Mouse (Mus musculus) liver, embryonic 14.5 days (tissue): ENCODE measurements around the gene Hes1.

Experiments used
- CTCF ChIP-seq: IDR thresholded peaks from 2 replicates; pipeline ENCODE4 v1.5.1; 2016; ENCODE audit warnings: antibody characterized with exemption, low read depth, control low read depth
- EP300 ChIP-seq: IDR thresholded peaks from 2 replicates; pipeline ENCODE4 v1.6.1; 2016; ENCODE audit warnings: antibody characterized with exemption, low read depth

DNA sequence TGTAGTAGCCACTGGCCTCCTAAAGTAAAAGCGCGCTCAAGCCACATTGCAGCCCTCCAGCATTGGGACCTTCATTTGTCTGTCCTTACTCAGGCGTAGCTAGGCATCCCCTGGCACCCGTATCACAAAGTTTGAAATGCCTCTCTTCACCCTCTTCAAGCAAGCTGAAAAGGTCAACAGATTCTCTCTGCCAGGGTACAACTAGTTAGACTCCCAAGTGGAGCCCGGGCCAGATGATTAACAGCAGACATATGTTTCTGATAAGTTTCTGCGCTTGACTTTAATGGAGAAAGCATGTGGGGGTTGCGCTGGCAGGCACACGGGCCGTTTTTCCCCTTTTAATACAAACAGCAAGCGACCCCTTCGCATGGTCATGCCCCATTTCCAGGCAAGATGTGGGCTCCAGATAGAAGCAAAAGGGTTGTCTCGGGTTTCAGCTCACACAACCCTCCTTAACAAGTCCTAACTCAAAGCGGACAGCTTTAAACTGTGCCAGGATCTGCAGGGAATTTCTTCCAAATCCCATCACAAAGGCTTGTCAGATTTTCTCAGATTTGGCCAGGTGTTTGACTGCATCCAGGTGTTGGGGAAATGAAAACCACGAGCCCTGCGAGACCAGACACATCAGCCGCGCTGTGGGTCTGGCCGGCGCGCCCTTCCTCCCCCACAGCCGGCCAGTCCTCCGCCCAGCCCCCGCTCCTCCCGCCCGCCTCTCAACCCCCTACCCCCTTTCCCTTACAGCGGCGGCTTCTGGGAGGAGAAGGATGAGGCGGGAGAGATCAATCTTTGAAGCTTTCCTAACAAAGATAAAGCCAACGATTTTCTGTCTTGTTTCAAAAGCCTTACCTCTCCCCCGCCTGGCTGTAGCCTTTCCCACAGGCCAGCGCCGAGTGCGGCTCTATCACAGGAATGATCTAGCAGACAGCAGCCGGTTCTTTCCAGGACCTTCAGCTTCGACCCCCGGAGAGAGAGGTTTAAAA is 4.1 kb downstream of the Hes1 start:
- TF ChIP-seq CTCF, result no peak
- no peak for TF ChIP-seq EP300
